Mouse (Mus musculus) brain, adult 2 months (tissue): ENCODE data around the gene Ttc19.
A peak's percentile ranks its signal among the peaks of the same experiment; 100 is the strongest.

Experiments used
- DNase-seq: peaks from one replicate; pipeline ENCODE4 v3.0.0; 2011; ENCODE audit warnings: low read depth, low spot score

Gene Ttc19

DNA sequence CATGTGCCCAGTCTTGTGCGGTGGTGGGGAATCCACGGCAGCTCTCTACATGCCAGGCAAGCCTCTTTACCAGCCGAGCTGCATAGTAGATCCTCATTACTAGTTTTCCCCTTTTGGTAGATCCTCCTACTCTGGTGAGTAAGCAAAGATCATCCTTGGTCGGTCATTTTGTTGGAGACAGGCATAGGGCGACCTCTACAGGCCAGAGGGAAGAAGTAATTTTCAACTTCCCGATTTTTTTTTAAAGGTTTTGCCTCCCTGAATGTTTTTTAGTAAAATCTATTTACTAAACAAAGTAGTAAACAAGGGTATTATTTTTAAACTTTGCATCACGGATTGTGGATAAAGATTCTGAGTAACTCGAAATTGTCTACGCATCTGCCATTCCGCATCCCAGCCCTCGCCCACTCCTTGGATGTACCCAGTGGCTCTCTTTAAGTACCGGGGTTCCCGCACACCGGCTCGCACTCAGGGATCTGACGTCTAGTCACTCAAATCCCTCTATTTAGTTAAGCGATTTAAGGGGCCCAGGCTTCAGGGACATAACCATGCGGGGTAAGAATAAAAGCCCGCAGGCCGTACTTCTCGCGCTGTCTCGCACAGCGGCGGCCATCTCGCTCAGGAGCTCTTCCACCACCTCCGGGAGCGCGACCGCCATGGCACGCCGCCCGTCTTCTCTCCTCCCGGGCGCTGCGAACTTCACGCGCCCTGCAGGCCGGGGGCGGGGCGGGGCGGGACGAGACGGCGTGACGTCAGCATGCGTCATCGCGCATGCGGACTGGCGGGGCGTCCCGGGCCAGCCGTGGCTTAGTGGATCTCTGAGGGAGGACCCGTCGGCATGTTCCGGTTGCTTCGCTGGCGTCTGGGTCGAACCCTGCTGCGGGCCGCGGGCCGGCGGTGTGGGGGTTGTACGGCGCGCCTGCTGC, at the start of gene Ttc19, which contains the start of gene Zswim7:
TSS of gene Ttc19 (plus strand) at position 799 of the 926 bp plus-strand sequence.
TSS of gene Zswim7 (minus strand) at position 701 of the 926 bp plus-strand sequence.
- peak; percentile 95 for DNase-seq

DNA sequence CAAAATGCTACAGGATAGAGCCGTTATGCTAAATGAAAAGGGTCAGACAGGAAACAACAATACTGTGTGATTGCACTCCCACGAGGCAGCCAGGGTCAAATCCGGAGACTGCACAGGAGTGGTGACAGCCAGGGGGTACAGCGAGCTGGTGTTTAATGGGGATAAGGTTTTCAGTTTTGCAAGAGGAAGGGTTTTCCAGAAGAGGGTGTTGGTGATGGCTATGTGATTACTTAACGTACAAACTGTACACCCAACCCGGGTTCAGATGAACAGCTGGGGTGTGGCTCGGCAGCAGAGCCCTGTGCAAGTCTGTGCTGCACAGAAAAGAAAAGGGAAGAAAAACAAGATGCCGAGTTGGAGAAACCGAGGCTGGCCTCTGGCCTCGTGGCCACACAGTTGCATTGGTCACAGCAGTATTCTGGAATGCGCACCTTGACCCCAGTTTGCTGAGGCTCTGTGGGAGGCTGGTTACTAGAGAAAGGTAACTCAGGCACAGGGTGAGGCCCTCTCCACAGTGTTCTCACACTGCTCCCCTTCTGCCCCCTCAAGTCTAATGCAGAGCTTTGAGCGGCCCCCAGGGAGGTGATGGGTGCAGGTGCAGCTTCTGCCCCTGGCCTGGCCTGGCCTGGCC, 40.5 kb upstream of the Ttc19 start:
- no peak for DNase-seq

DNA sequence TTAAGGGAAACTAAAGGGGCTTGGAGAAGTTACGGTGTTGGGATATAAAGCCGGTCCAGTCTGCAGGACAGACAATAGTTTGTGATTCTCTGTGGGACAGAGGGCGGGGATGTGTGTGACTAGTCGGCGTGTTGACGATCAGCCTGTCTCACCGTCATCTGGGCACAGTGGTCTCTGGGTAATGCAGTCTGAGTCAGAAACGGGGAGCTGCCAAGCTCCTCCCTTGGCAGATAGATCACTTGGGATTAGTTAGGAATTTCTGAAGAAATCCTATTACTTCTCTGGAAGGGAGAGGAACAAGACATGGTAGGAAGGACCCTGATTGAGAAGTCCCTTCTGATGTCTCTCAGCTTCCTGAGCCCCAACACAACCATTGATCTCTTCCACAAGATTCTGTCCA, 37.4 kb upstream of the Ttc19 start:
- DNase-seq, result no peak

DNA sequence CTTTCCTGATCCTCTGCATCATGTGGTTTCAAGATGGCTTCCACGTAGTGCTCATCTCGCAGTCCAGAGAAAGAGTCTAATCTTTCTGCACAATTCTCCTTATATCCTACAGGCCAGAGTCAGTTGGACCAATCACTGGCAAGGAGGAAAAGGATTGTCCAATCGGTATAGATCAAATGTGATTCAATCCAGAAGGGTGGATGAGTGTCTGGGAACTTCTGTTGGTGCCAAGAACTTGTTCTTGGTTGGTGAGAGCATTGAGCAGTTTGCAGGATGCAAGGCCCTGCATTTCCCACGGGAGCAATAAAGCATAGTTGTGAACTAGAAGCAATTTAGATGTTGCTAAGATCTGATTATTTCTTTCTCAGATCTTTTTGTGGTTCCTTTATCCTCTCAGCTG, 36.8 kb upstream of the Ttc19 start:
- no peak for DNase-seq

DNA sequence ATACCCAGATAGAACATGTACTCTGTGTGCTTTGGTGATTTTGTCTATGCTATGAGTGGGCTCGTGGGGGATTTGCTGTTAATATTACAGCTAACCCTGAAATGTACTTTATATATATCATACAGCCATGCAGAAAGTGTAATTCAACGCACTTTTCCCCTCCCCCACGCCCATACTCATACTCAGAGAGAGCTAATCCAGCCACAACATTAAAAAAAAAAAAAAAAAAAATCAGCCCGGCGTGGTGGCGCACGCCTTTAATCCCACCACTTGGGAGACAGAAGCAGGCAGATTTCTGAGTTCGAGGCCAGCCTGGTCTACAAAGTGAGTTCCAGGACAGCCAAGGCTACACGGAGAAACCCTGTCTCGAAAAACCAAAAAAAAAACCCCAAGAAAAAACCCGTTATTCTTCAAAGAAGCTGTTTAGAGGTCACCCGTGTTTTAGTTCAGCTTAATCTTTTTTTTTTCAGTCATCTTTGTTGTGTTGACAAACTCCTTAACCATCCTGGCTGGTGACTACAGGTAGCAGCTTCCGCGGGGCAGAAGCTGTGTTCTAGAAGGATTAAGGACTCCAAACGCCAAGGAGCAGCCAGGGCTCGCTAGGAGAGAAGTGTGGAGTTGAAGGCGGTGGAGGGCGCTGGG, 33.4 kb upstream of the Ttc19 start:
- DNase-seq, result no peak

DNA sequence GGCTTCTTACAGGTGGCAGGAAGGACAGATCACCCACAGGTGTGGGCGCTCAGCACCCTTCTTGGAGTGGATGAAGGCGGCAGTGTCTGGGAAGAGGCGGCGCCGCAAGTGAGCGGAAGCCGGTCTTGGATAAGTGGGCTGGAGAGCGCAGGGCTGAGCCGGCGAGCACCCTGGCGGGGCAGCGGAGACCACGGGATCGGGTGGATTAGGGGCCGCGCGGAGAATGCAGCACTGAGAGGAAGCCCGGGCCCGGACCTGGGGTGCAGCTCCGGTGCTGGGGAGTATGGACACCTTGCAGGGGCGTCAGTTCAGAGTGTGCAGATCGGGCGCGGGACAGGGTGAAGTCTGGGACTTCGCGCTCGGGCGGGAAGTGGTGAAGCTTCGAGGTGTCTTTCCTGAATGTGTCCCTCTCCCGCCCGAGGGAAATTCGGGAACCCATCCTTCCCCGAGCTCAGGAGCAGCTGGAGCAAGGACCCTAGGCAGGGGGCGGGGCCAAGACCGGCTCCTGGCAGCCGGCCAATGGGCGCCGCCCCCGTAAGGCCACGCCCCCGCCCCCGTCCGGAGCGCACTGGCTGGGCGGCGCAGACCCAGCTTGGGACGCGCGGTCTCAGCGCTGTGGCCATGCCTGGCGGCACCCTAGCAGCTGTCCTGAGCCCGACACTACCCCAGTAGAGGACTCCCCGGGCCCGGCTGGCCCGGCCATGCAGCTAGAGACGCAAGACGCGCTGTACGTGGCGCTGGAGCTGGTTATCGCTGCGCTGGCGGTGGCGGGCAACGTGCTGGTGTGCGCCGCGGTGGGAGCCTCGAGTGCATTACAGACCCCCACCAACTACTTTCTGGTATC, 32.6 kb upstream of the Ttc19 start, which contains the start of gene Adora2b:
TSS of gene Adora2b (plus strand) at position 584 of the 844 bp plus-strand sequence.
- no peak for DNase-seq

DNA sequence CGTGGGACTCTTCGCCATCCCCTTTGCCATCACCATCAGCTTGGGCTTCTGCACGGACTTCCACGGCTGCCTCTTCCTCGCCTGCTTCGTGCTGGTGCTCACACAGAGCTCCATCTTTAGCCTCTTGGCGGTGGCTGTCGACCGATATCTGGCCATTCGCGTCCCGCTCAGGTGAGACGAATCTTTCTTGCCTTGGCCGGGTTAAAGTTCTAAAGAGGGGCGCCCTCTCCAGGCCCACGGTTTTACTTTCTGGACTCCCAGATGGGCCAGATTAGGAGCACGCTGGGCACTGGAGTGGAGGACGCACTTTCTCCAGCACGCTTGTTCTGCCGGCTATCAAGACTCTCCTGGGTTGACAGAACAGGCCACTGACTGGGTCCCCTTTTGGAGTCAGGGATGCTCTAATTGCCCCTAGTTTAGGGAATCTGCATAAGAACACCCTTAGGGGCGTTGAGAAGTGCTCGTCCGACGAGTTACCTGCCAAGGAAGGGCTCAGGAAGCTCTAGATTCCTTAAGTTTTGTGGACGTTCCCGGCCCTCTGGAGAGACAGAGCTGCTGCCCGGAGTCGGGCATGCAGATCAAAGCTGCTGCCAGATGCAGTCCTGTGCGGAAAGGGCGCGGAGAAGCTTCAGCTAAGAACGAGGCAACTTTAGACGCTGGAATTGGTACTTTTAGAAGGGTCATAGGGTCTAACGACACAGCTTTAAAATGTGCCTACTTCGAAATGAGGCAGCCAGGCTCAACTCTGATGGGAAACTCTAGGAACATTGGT, 31.8 kb upstream of the Ttc19 start:
- DNase-seq, result peak; percentile 37

DNA sequence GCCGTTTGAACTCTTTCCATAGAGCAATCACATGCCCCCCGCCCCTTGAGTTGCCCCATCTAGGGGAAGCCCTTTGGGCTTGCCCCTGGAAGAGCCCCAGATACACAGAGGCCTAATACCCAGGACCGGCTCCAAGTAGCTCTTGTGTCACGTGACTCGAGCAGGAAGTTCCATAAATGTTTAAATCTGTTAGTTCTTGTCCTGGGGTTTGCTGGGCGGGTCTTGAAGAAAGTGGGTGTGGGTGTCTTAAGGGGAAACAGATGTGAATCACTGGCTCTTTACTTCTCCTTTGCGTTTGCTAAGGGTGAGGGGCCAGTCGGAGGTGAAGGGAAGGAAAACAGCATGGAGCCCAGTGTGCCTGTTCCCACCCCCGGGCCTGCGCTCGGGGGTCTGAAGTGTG, 30.2 kb upstream of the Ttc19 start:
- no peak for DNase-seq

DNA sequence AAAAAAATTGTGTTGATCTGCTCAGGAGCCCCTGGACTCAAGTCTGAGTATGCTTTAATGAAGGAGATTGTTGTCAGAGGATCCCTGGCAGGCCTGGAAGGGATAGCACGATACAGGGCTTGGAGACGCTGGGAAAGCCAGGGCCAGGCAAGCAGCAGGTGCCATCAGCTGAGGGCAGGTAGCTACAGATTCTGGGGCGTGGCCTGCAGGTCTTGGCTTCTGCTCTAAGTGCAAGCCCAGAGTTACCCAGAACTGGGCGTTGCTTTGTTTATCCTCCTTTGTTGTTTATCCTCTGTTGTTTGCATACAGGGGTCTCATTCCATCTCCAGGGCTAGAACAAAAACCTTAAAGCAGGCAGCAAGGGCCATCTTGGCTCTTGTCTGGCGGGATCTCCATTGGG, 27.9 kb upstream of the Ttc19 start:
- DNase-seq, result no peak

DNA sequence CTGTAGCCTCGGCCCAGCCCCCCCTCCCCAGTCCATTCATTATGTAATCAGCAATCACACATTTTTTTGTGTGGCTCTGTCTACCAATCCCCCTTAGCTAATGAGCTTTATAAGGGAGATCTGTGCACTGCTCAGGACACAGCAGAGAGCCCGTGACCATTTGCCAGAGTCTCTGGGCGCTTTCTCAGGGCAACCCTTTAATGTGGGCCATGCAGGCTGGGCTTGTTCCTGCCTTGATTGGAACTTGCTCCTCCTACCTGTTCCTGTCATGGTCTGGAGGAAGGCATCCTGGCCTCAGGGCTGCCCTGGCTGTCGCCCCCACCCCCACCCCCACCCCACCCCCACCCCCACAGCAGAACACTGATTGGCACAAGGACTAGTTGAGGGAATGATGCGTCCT, 22.1 kb upstream of the Ttc19 start:
- DNase-seq, result peak; percentile 27

DNA sequence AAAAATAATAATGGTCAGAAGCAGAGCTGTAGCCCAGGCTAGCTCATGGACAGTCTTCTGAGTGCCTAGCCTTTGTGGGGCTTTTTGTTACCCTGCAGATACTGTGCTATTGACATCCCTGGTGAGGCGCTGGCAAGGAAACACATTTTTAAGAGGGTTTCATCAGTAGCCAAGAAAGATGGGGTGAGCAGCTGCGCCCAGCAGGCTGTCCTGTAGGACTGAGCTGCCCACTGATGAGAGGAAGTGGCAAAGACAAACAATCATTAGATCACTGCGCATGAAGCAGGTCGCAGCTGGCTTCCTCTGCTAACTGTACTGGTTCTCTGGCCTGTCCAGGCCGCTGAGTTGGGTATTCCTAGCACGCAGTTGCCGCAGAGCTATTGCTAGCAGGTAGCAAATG, 17.7 kb upstream of the Ttc19 start:
- DNase-seq, result peak; percentile 50

DNA sequence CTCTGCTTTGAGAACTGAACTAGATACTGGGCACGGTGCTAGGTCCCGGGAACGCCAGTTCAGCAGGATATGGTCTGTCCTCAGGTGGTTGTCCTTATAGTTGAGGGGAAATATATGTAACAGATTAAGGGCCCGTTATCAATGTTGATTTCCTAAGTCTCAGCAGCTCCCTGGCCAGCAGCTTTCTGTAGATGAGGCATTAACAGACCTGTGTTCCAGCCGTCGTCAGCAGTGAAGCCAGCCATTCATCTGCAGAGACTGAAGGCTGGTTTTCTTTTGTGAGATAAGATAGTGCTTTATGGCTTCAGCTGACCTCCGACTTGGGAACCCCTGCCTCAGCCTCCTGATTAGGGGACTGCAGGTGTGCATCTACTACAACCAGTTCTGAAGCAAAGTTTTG, 17.3 kb upstream of the Ttc19 start:
- no peak for DNase-seq

DNA sequence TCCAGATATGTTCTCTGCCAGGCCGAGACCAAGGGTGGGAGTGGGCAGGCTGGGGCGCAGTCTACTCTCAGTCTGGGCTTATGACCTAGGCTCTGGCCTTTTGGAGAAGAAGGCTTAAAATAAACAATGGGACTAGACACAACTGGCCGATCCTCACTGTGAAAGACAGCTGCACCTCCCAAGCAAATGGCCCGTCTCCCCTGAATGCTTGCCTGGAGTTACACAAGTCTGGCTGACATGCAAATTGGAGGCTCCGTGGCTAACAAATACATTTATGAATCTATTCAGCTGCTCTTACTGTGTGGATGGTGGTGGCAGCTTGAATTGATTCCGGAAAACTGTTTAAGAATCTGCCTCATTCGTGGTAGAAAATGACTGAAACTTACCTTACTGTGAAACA, 15.6 kb upstream of the Ttc19 start:
- DNase-seq, result no peak

DNA sequence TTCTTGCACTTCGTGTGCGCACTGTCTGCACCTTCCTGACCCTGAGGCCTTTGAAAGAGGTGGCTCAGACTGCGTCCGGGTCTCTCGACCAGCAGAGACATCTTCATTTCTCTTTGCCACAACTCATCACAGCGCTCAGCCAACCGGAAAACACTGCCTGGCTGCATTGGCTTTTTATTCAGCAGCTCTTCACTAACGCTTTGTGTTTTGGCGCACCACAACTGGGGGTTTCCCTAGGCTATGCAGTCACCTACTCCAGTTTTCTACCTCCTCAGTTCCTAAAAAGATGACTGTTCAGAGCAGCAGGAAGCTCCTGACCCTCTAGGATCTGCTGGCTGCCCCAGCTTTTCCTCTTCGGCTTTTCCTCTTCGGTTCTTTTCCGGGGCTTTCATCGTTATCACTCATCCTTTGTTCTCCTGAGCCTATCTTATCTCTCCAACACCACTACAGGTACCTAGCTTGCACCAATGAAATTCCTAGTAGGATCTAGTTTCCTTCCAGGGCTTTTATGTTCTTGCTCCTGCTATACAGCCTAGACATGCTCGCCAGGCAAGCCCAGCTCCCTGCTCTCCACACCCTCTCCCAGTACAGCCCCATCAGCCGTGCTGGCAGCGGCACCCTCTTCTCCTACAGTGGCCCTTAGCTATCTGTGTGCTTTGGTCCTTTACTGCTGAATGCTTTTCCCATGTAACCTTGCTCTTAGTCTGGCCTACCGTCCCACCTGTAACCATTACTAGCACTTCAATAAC, 14.6 kb upstream of the Ttc19 start:
- no peak for DNase-seq

DNA sequence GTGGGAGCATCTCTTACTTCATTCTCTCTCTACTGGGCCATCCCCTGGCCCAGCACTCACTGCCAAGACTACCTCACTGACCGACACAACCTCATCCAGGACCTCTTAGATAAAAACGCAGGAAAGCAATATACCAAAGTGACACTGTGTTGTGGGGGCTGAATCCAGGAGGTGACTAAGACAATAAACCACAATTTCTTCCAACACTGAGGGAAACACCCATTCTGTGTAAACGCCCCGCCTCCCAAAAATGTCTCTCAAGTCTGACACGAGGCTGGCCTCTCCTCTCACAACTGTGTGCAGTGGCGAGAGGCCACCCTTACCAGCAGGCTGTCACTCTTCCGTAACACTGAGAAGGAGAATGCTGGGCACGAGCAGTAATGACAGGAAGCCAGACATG, 12.9 kb upstream of the Ttc19 start:
- no peak for DNase-seq

DNA sequence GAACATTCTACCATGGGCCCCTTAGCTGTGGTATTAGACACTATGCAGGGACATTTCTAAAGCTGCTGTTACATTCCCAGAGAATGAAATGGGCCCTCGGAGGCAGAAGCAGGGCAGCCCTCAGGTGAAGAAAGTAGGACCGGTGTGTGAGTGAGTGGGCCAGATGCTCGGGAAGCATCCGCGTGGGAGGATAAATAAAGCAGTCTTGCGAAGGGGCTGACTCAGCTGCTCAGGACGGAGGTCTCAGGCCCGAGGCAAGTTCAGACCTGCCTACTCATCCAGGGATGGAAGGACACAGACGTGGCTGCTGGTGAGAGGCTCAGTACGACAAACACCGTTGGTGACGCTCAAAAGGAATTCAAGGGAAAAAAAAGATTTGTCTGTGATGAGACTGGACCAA, 12.2 kb upstream of the Ttc19 start:
- no peak for DNase-seq

DNA sequence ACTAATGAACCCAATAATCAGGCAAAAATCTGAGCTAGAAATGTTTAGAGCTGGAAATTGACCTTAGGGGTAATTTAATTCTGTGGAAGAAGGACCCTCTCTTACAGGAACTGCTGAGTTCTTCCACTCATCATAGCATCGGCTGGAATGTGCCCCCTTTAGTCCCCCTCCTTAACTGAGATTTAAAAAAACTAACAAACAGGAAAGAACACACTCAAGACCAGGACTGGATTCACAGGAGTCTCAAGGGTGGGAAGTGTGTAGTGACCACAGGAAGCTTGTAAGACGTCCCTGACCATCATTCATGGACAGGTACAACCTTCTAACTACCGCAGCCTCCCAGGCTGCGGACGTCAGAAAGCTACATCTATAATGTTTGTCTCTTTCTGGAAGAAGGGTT, 10.4 kb upstream of the Ttc19 start:
- no peak for DNase-seq

DNA sequence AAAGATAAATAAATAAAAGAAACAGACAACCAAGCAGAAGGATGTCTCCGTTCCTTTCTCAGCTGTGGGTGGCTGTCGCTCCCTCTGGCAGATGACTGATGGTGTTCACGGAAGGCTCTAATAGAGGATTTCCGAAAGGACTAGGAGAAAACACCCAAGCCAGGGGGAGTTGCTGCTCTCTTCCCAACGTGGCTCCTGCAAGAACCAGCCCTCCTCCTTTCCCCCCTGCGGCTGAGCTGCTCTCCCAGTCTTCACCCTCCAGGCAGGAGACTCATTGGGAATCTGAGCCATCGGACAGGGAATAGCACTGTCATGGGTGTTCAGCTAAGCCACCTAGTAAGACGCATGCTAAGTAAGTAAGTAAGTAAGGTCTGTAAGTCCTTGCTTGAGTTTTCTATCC, 4.2 kb upstream of the Ttc19 start:
- DNase-seq, result no peak

DNA sequence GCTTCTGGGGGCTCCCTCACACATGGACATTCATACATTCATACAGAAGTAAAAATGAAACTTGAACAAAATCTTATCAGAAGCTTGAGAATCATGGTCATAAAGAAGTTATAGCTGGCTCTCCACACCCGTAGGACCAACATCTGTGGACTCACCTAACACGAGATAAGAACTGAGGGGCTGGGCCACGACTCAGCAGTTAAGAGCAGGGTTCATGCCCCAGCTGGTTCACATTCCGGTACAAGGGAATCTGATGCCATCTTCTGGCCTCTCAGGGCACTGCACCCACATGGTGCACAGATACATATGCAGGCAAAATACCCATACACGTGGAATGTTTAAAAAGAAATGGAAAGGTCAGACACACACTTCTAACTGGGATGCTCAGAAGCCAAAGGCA, 3.2 kb upstream of the Ttc19 start:
- DNase-seq, result peak; percentile 36

DNA sequence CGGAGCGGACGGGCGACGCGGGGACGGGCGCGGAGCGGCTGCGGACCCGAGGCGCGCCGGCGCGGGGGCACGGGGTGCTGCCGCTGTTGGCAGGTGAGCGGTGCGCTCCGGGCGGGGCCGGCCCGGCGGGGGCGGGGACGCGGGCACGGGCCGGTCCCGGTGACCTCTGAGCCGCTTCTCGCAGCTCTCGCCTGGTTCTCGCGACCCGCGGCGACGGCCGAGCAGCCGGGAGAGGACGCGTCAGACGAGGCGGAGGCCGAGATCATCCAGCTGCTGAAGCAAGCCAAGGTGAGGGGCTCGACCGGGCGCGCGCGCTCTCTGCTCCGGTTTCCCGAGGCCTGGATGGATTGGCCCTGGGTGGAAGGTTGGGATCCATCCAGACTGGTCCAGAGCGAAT, 326 bp downstream of the Ttc19 start:
- no peak for DNase-seq
